8 mouse cellular contexts compared by ENCODE assay signal in the genomic region with DNA sequence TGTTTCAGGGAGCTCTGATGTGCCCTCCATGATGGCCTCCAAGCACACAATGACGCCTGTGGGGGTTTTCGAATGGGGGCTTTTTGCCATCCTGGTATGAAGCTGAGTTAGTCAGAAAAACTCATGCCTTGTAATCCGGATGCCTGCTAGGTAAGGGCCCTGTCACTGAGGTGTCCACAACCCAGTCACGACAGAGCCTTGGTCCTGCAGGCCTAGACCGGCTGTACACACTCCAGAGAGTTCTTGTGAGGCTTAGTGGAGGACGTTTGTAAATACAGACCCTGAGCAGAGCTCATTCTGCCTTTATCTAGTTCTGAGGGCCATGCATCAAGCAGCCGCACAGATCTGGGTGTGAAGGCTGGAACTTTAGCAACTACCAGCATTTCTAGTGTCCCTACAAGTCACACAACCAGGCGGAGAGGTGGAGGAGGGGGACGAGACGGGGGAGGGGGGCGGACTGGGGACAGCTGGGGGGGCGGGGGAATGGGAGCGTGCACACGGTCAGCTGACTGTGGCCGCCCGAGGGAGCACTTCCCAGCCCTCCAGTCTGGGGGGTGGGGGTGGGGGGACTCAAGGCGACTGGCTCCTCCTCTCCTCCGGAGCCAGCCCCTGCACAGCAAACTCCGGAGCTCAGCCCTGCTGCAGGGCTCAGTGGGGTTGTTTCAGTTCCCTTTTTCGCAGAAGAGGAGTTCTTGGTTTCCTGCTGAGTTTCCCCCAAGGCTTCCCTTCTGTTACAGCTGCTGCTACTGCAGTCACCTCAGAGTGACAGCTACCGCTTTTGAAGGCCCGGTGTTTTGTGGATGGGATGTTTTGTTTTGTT. TPM values are rescaled to one million over a fixed set of nuclear protein-coding genes. Genes with fewer than 3 reads are reported as not detected.
A peak's percentile ranks its signal among the peaks of the same experiment; 100 is the strongest.
DNase-seq lines count a peak whose midpoint lies in the region; ATAC-seq and TF ChIP-seq lines count a peak whose summit lies in the region.

No protein-coding gene starts in this region.

- H3K4me1 ChIP-seq in intestine, postnatal 0 days (replicated peaks; ENCODE audit: control insufficient read depth, insufficient read depth, low read length), result no peaks in the 10 kb centered on the region
- peaks cover 6% of the 10 kb centered on the region; the same call in 1 of the 2 replicates for H3K4me1 ChIP-seq in liver, adult 2 months (ENCODE audit: control insufficient read depth, insufficient read depth, low read length)

- no peaks in the 10 kb centered on the region for H3K36me3 ChIP-seq in intestine, postnatal 0 days (ENCODE audit: control insufficient read depth, insufficient read depth)
- H3K36me3 ChIP-seq in liver, adult 2 months (ENCODE audit: control insufficient read depth, insufficient read depth, low read length), result no peaks in the 10 kb centered on the region

- peak; percentile 43 for TF ChIP-seq CTCF in intestine, postnatal 0 days (IDR thresholded peaks at IDR 0.05; ENCODE audit: low read depth)
- TF ChIP-seq CTCF in liver, adult 2 months (IDR thresholded peaks at IDR 0.05; ENCODE audit: low read depth, low read length), result no peak

- no peaks in the 10 kb centered on the region for H3K9me3 ChIP-seq in intestine, postnatal 0 days (ENCODE audit: control insufficient read depth)

- no peak for TF ChIP-seq POLR2A in liver, adult 2 months (IDR thresholded peaks at IDR 0.05; ENCODE audit: extremely low read depth, insufficient read depth, low read length)

- ATAC-seq in intestine, postnatal 0 days, result peak; percentile 72

- WGBS in intestine, postnatal 0 days, result 12% methylated on average over 21 of the region's 22 CpGs
- WGBS in liver, adult 2 months, result 26% methylated on average over 21 of the region's 22 CpGs

- DNase-seq in cerebellum, adult 11-12 months, result peak; percentile 13
- DNase-seq in cerebellum, adult 9-10 months, result no peak
- peak; percentile 74 for DNase-seq in embryo, embryonic 10 days (ENCODE audit: low spot score)
- DNase-seq in heart, adult 11 months, result peak; percentile 99
- peak; percentile 48 for DNase-seq in liver, adult 2 months (ENCODE audit: extremely low read depth, low read depth, low spot score)
- DNase-seq in monocyte, adult 2 months (ENCODE audit: low read depth in 1 of 2, low spot score in 2 of 2), result peak; percentile 52 to 62
- DNase-seq in spleen, postnatal 36 days (ENCODE audit: low spot score in 2 of 2), result peak; percentile 89

- H3K79me2 ChIP-seq in liver, adult 2 months (ENCODE audit: control insufficient read depth, insufficient read depth, low read length), result no peaks in the 10 kb centered on the region

- peak overlapping the region; percentile 76 for H3K27ac ChIP-seq in intestine, postnatal 0 days (ENCODE audit: low read depth, low read length)
- peak overlapping the region; percentile 43; the same call in 1 of the 2 replicates for H3K27ac ChIP-seq in liver, adult 2 months (replicated peaks; ENCODE audit: insufficient read depth, low read depth, low read length)

- H3K27me3 ChIP-seq in intestine, postnatal 0 days (replicated peaks; ENCODE audit: control insufficient read depth, insufficient read depth, low read length), result no peaks in the 10 kb centered on the region
- H3K27me3 ChIP-seq in liver, adult 2 months (ENCODE audit: control insufficient read depth, insufficient read depth, low read length), result no peaks in the 10 kb centered on the region

- peak overlapping the region; percentile 60 for H3K4me2 ChIP-seq in intestine, postnatal 0 days (replicated peaks; ENCODE audit: low read depth)

- no peak overlapping the region for H3K9ac ChIP-seq in intestine, postnatal 0 days (ENCODE audit: low read depth, low read length)
- H3K9ac ChIP-seq in liver, adult 2 months (ENCODE audit: low read depth, low read length), result peak overlapping the region; percentile 49

- peak overlapping the region; percentile 12; the same call in 1 of the 2 replicates for H3K4me3 ChIP-seq in intestine, postnatal 0 days (ENCODE audit: low read depth, low read length)
- peak overlapping the region; percentile 22 for H3K4me3 ChIP-seq in liver, adult 2 months (ENCODE audit: insufficient read depth, low read depth, low read length)

RNA-seq across cellular contexts. Expression of a gene that starts 19.0 kb away (rescaled TPM):
- not detected in 2 replicates for polyA plus RNA-seq in intestine, postnatal 0 days (2015; fragmentation: Nextera tagmentation; extraction: Ambion mirVana)
- not detected in 2 replicates for total RNA-seq in liver, adult 2 months (2014; rRNA removed)
- not detected in 2 replicates for polyA plus RNA-seq in liver, adult 2 months (2012; rRNA removed)
